Mouse (Mus musculus): ENCODE measurements around the gene Hist1h2aa. TPM values are rescaled to one million over a fixed set of nuclear protein-coding genes. Genes with fewer than 3 reads are reported as not detected.

Hist1h2aa gene
- polyA plus RNA-seq, 1 experiment from 2014 or later = not detected

DNA sequence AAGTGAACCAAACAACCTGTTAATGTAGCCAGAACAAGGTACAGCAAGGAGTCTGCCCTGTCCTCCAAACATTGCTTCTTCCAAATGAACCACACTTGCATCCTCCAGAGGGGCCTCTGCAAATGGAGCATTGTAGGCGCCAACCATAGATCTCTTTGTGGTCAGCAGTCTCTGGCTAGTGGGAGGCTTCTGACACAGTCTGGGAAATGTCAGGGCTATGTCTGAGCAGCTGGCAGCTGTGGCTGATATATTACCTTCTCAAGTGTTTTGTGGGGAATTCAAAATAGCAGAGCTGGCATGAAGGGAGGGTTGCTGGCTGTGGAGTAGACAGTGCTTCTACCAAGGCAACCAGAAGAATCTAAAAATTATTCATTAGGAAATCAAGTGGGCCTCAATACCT is 18.1 kb upstream of the Hist1h2aa start:
- Histone ChIP-seq H3K4me2 (replicated peaks) (no peak overlapping the region), H3K27me3 (replicated peaks) (no peaks in the 10 kb centered on the region), H3K9me3 (no peaks in the 10 kb centered on the region), H3K4me1 (replicated peaks) (peaks cover 9% of the 10 kb centered on the region; the same call in 1 of the 2 replicates), H3K36me3 (no peaks in the 10 kb centered on the region), H3K27ac (no peak overlapping the region), H3K4me3 (replicated peaks) (no peak overlapping the region), H3K9ac (no peak overlapping the region)
- no peak for ATAC-seq
- 69% methylated on average over 1 of the region's 1 CpGs for WGBS

DNA sequence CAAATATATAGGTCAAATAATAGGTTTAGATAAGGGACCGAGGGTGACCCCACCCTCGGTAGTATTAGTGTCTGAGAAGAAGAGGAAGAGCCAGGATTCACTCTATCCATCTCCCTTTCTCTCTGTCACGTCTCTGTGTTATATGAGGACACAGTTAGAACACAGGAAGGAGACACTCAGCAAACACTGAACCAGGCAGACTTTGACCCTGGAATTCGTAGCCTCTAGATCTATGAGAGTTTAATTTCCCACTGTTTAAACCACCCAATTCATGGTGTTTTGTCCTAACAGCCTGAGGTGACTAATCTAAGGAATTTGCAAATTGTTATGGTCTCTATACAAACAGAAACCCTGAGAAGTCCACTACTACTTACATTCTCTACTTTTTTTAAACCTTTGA is 16.6 kb upstream of the Hist1h2aa start:
- H3K4me2 ChIP-seq (replicated peaks) = no peak overlapping the region
- H3K9ac ChIP-seq = no peak overlapping the region
- peaks cover 9% of the 10 kb centered on the region; the same call in 1 of the 2 replicates for H3K4me1 ChIP-seq (replicated peaks)
- 31% methylated on average over 4 of the region's 4 CpGs for WGBS
- no peak overlapping the region for H3K27ac ChIP-seq
- peak; percentile 62 for ATAC-seq
- no peaks in the 10 kb centered on the region for H3K9me3 ChIP-seq
- no peak overlapping the region for H3K4me3 ChIP-seq (replicated peaks)
- no peaks in the 10 kb centered on the region for H3K27me3 ChIP-seq (replicated peaks)
- no peaks in the 10 kb centered on the region for H3K36me3 ChIP-seq

- Histone ChIP-seq H3K9me3 (no peaks in the 10 kb centered on the region), H3K27ac (no peak overlapping the region), H3K36me3 (no peaks in the 10 kb centered on the region), H3K27me3 (replicated peaks) (no peaks in the 10 kb centered on the region), H3K4me1 (replicated peaks) (peaks cover 8% of the 10 kb centered on the region), H3K4me2 (replicated peaks) (no peak overlapping the region), H3K4me3 (replicated peaks) (no peak overlapping the region), H3K9ac (no peak overlapping the region)
- ATAC-seq = no peak
- WGBS = 65% methylated on average over 2 of the region's 2 CpGs
Observed at GRCm38 (mm10) chr13:23925792-23926191, 8.5 kb upstream of the Hist1h2aa start.

GRCm38 (mm10) chr13:23928637-23929036 is 5.6 kb upstream of the Hist1h2aa start:
- Histone ChIP-seq H3K27me3 (replicated peaks) (no peaks in the 10 kb centered on the region), H3K36me3 (no peaks in the 10 kb centered on the region), H3K4me1 (replicated peaks) (peaks cover 8% of the 10 kb centered on the region), H3K9ac (no peak overlapping the region), H3K4me2 (replicated peaks) (no peak overlapping the region), H3K4me3 (replicated peaks) (no peak overlapping the region), H3K27ac (no peak overlapping the region), H3K9me3 (no peaks in the 10 kb centered on the region)
- peak; percentile 86 for ATAC-seq
- WGBS = 42% methylated on average over 3 of the region's 3 CpGs

DNA sequence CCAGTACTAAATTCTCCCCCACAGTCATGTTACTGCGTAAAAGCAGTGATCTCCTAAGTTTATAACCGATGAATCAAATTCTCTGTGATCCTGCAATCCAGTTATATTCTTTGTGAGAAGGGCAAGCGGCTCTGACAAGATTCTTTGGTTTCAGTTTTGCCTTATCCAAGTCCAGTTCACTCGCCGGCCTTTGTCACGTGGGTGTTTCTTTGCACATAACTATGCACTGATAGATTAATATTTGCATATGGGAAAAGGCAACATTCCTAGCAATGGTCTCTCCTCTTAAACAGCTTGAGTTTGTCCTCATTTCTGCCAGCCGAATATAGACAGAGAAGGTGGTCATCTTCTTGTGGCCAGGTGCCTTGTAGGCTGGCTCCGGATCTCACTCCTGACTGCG is 3.8 kb upstream of the Hist1h2aa start:
- H3K4me1 ChIP-seq (replicated peaks) = peaks cover 8% of the 10 kb centered on the region
- no peaks in the 10 kb centered on the region for H3K36me3 ChIP-seq
- no peak overlapping the region for H3K9ac ChIP-seq
- H3K9me3 ChIP-seq = no peaks in the 10 kb centered on the region
- WGBS = 81% methylated on average over 9 of the region's 9 CpGs
- no peaks in the 10 kb centered on the region for H3K27me3 ChIP-seq (replicated peaks)
- H3K4me2 ChIP-seq (replicated peaks) = no peak overlapping the region
- H3K27ac ChIP-seq = no peak overlapping the region
- H3K4me3 ChIP-seq (replicated peaks) = no peak overlapping the region
- no peak for ATAC-seq

GRCm38 (mm10) chr13:23930904-23931303 is 3.4 kb upstream of the Hist1h2aa start:
- no peak for ATAC-seq
- no peak overlapping the region for H3K9ac ChIP-seq
- 68% methylated on average over 11 of the region's 11 CpGs for WGBS
- H3K4me3 ChIP-seq (replicated peaks) = no peak overlapping the region
- no peak overlapping the region for H3K27ac ChIP-seq
- H3K4me1 ChIP-seq (replicated peaks) = peaks cover 8% of the 10 kb centered on the region
- no peak overlapping the region for H3K4me2 ChIP-seq (replicated peaks)
- no peaks in the 10 kb centered on the region for H3K27me3 ChIP-seq (replicated peaks)
- no peaks in the 10 kb centered on the region for H3K9me3 ChIP-seq
- H3K36me3 ChIP-seq = no peaks in the 10 kb centered on the region

- no peak within 1 kb of the TSS for H3K9ac ChIP-seq
- no peaks in the 10 kb centered on the region for H3K36me3 ChIP-seq
- H3K4me1 ChIP-seq (replicated peaks) = peaks cover 1% of the 10 kb centered on the region; the same call in 1 of the 2 replicates
- ATAC-seq = no peak
- no peak within 1 kb of the TSS for H3K27ac ChIP-seq
- no peak within 1 kb of the TSS for H3K4me2 ChIP-seq (replicated peaks)
- no peaks in the 10 kb centered on the region for H3K9me3 ChIP-seq
- no peak within 1 kb of the TSS for H3K4me3 ChIP-seq (replicated peaks)
- 93% methylated on average over 39 of the region's 39 CpGs for WGBS
- no peaks in the 10 kb centered on the region for H3K27me3 ChIP-seq (replicated peaks)
Observed at GRCm38 (mm10) chr13:23933421-23934210, 646 bp upstream of the Hist1h2aa start, which contains the start of gene Hist1h2ba. TSS of gene Hist1h2ba (minus strand) at chr13:23934156.

DNA sequence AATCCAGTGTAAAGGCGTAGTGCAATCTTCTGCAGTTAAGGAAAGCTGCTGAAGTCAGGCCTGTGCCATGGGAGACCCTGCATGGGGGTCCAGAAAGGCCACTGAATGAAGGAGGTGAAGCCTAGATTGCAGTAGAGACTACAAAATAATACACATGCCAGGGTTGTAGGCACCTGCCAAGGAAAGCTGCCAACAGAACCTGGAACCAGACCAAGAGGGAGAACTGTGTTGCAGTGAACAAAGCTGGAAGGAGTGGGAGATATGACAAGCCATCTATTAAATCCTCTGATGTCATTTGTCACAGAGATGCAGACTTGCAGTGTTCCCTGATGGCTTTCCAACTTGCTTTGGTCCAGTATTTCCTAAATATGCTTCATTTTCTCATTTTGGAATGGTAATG is 4.4 kb downstream of the Hist1h2aa start:
- H3K9me3 ChIP-seq = no peaks in the 10 kb centered on the region
- no peak overlapping the region for H3K4me2 ChIP-seq (replicated peaks)
- no peak overlapping the region for H3K4me3 ChIP-seq (replicated peaks)
- 92% methylated on average over 1 of the region's 1 CpGs for WGBS
- no peak overlapping the region for H3K9ac ChIP-seq
- no peaks in the 10 kb centered on the region for H3K36me3 ChIP-seq
- no peak overlapping the region for H3K27ac ChIP-seq
- H3K4me1 ChIP-seq (replicated peaks) = no peaks in the 10 kb centered on the region
- no peak for ATAC-seq
- no peaks in the 10 kb centered on the region for H3K27me3 ChIP-seq (replicated peaks)

DNA sequence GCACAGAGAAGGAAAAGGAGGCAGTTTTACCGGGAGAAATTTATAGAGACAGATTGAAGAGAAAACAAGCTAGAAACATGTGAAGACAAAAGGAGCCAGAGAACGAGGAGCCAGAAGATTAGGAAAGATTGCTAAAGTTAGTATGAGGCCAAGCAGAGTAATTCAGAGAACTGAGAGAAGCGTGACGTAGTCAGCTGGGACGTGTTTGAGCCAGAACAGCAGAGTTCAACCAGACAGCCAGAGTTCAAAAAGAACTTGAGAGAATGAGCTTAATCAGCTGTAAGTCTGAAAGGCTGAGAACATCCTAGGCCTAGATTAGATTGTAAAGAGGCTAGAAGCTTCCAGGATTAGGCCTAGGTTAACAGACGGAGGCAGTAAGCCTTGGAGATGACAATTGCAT is 6.0 kb downstream of the Hist1h2aa start:
- Histone ChIP-seq H3K27me3 (replicated peaks) (no peaks in the 10 kb centered on the region), H3K27ac (no peak overlapping the region), H3K4me3 (replicated peaks) (no peak overlapping the region), H3K36me3 (no peaks in the 10 kb centered on the region), H3K9ac (no peak overlapping the region), H3K4me1 (replicated peaks) (no peaks in the 10 kb centered on the region), H3K9me3 (no peaks in the 10 kb centered on the region), H3K4me2 (replicated peaks) (no peak overlapping the region)
- ATAC-seq = no peak
- 65% methylated on average over 6 of the region's 6 CpGs for WGBS

GRCm38 (mm10) chr13:23942861-23943260 is 8.6 kb downstream of the Hist1h2aa start:
- Histone ChIP-seq H3K4me3 (replicated peaks) (no peak overlapping the region), H3K27me3 (replicated peaks) (no peaks in the 10 kb centered on the region), H3K9me3 (no peaks in the 10 kb centered on the region), H3K27ac (no peak overlapping the region), H3K4me2 (replicated peaks) (no peak overlapping the region), H3K4me1 (replicated peaks) (no peaks in the 10 kb centered on the region), H3K9ac (no peak overlapping the region), H3K36me3 (no peaks in the 10 kb centered on the region)
- no peak for ATAC-seq
- 40% methylated on average over 2 of the region's 2 CpGs for WGBS

DNA sequence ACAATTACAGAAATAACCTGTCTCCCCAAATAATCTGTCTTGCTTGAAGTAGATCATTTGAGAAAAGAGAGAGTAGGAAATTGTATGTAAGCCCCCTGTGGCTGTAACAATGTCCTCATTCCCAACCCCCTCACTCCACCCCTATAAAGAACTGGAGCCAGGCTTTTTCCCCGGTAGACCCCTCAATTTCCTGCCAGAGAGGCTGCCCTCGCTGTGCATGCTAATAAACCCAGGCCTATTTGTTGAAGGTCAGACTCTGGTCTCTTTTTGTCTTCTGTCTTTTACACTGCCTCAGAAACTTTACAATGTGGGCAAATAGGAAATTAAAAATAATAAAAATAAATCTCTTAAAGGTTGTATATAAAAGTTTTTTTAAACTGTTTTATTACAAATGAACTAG is 12.0 kb downstream of the Hist1h2aa start:
- no peaks in the 10 kb centered on the region for H3K36me3 ChIP-seq
- no peak overlapping the region for H3K4me3 ChIP-seq (replicated peaks)
- H3K9me3 ChIP-seq = no peaks in the 10 kb centered on the region
- no peak overlapping the region for H3K9ac ChIP-seq
- H3K4me1 ChIP-seq (replicated peaks) = no peaks in the 10 kb centered on the region
- no peak for ATAC-seq
- H3K27me3 ChIP-seq (replicated peaks) = no peaks in the 10 kb centered on the region
- H3K4me2 ChIP-seq (replicated peaks) = no peak overlapping the region
- WGBS = 37% methylated on average over 2 of the region's 2 CpGs
- H3K27ac ChIP-seq = no peak overlapping the region

GRCm38 (mm10) chr13:23949484-23950246 is 15.4 kb downstream of the Hist1h2aa start:
- Histone ChIP-seq H3K9ac (no peak overlapping the region), H3K9me3 (no peaks in the 10 kb centered on the region), H3K27me3 (replicated peaks) (no peaks in the 10 kb centered on the region), H3K27ac (no peak overlapping the region), H3K4me1 (replicated peaks) (no peaks in the 10 kb centered on the region), H3K4me3 (replicated peaks) (no peak overlapping the region), H3K4me2 (replicated peaks) (no peak overlapping the region), H3K36me3 (no peaks in the 10 kb centered on the region)
- whole genome bisulfite sequencing = 62% methylated on average over 14 of the region's 14 CpGs
- ATAC-seq = no peak

Data from intestine, embryonic 15.5 days (tissue).